Mouse (Mus musculus): ENCODE results near the gene Slc18a3. TPM values are rescaled to one million over a fixed set of nuclear protein-coding genes. Genes with fewer than 3 reads are reported as not detected.

Gene Slc18a3
- polyA plus RNA-seq, 1 experiment from 2014 or later = 0.79 TPM

DNA sequence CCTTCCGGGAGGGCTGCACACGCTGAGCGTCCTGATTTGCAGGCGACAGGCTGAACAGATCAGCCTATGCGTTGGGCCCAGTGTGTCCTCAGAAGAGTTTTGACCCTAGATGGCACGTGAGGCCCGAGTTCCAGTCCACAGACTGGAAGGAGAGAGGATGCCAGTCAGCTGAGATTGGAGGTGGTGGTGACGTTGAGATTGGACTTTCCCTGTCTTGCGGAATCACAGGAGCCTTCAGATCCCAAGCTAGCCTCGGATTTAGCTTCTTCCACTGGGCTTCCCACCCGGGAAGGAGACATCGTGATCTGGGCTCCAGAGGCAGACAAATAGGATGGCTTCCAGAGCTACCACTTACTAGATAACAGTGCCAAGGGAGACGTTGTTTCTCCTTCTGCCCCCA, 1.2 kb upstream of the Slc18a3 start, which contains the start of gene Chat:
Gene Chat, minus strand, starts transcription at position 101 of the 400 bp plus-strand sequence.
- H3K27me3 ChIP-seq (ENCODE audit: control insufficient read depth, insufficient read depth, low read length) = peaks cover 71% of the 10 kb centered on the region
- 14% methylated on average over 13 of the region's 13 CpGs for WGBS
- peak within 1 kb of the TSS; percentile 53 for H3K4me2 ChIP-seq (ENCODE audit: low read depth, low read length)
- no peak for ATAC-seq (replicated peaks; ENCODE audit: extremely low read depth, insufficient read depth, low FRiP score)
- peak within 1 kb of the TSS; percentile 33 for H3K4me3 ChIP-seq (ENCODE audit: low read length)
- H3K4me1 ChIP-seq (ENCODE audit: control insufficient read depth, insufficient read depth, low read length) = peaks cover 4% of the 10 kb centered on the region; the same call in 1 of the 2 replicates
- H3K9ac ChIP-seq (ENCODE audit: low read length) = no peak within 1 kb of the TSS
- no peaks in the 10 kb centered on the region for H3K36me3 ChIP-seq (ENCODE audit: control insufficient read depth, insufficient read depth)
- H3K27ac ChIP-seq (ENCODE audit: low read length) = no peak within 1 kb of the TSS
- no peaks in the 10 kb centered on the region for H3K9me3 ChIP-seq (replicated peaks; ENCODE audit: control insufficient read depth, low read length)

- Histone ChIP-seq H3K9me3 (replicated peaks; ENCODE audit: control insufficient read depth, low read length) (no peaks in the 10 kb centered on the region), H3K27ac (ENCODE audit: low read length) (no peak overlapping the region), H3K4me1 (ENCODE audit: control insufficient read depth, insufficient read depth, low read length) (peaks cover 4% of the 10 kb centered on the region; the same call in 1 of the 2 replicates), H3K9ac (ENCODE audit: low read length) (no peak overlapping the region), H3K4me3 (ENCODE audit: low read length) (no peak overlapping the region; the same call in 1 of the 2 replicates), H3K4me2 (ENCODE audit: low read depth, low read length) (no peak overlapping the region), H3K27me3 (ENCODE audit: control insufficient read depth, insufficient read depth, low read length) (peaks cover 75% of the 10 kb centered on the region), H3K36me3 (ENCODE audit: control insufficient read depth, insufficient read depth) (no peaks in the 10 kb centered on the region)
- WGBS = 2% methylated on average over 7 of the region's 11 CpGs
- no peak for ATAC-seq (replicated peaks; ENCODE audit: extremely low read depth, insufficient read depth, low FRiP score)
Observed at GRCm38 (mm10) chr14:32465506-32465870, 838 bp upstream of the Slc18a3 start.

GRCm38 (mm10) chr14:32463211-32464040, 1.2 kb downstream of the Slc18a3 start:
- no peaks in the 10 kb centered on the region for H3K9me3 ChIP-seq (replicated peaks; ENCODE audit: control insufficient read depth, low read length)
- no peaks in the 10 kb centered on the region for H3K36me3 ChIP-seq (ENCODE audit: control insufficient read depth, insufficient read depth)
- H3K4me2 ChIP-seq (ENCODE audit: low read depth, low read length) = no peak overlapping the region
- WGBS = 5% methylated on average over 74 of the region's 74 CpGs
- H3K27ac ChIP-seq (ENCODE audit: low read length) = no peak overlapping the region
- no peak for ATAC-seq (replicated peaks; ENCODE audit: extremely low read depth, insufficient read depth, low FRiP score)
- H3K9ac ChIP-seq (ENCODE audit: low read length) = no peak overlapping the region
- peaks cover 4% of the 10 kb centered on the region; the same call in 1 of the 2 replicates for H3K4me1 ChIP-seq (ENCODE audit: control insufficient read depth, insufficient read depth, low read length)
- H3K27me3 ChIP-seq (ENCODE audit: control insufficient read depth, insufficient read depth, low read length) = peaks cover 94% of the 10 kb centered on the region
- no peak overlapping the region for H3K4me3 ChIP-seq (ENCODE audit: low read length)

DNA sequence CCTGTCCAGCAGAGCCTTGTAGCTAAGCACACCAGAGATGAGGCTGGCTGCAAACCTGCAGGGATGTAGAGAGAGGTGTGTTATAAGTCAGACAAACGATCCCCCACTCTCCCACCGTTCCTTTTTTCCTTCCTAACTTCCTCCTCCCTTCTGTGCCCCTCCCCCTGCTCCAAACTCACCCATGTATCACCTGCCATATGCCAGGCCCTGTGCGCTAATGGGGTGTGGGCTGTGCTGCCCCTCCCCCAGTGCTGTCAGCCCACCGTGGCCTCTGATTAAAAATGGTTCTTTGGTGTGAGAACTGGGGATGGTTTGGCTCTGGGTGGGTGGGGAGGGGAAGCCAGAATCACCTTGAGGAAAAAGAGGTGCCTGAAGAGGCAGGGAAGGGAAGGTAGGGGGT, 12.1 kb downstream of the Slc18a3 start:
- no peak overlapping the region for H3K4me2 ChIP-seq (ENCODE audit: low read depth, low read length)
- 12% methylated on average over 4 of the region's 4 CpGs for WGBS
- no peak overlapping the region for H3K4me3 ChIP-seq (ENCODE audit: low read length)
- H3K4me1 ChIP-seq (ENCODE audit: control insufficient read depth, insufficient read depth, low read length) = no peaks in the 10 kb centered on the region
- peaks cover 20% of the 10 kb centered on the region for H3K27me3 ChIP-seq (ENCODE audit: control insufficient read depth, insufficient read depth, low read length)
- no peaks in the 10 kb centered on the region for H3K9me3 ChIP-seq (replicated peaks; ENCODE audit: control insufficient read depth, low read length)
- no peak for ATAC-seq (replicated peaks; ENCODE audit: extremely low read depth, insufficient read depth, low FRiP score)
- H3K27ac ChIP-seq (ENCODE audit: low read length) = no peak overlapping the region
- no peaks in the 10 kb centered on the region for H3K36me3 ChIP-seq (ENCODE audit: control insufficient read depth, insufficient read depth)
- H3K9ac ChIP-seq (ENCODE audit: low read length) = no peak overlapping the region

- H3K27me3 ChIP-seq (ENCODE audit: control insufficient read depth, insufficient read depth, low read length) = peaks cover 5% of the 10 kb centered on the region; the same call in 1 of the 2 replicates
- H3K9ac ChIP-seq (ENCODE audit: low read length) = no peak overlapping the region
- H3K9me3 ChIP-seq (replicated peaks; ENCODE audit: control insufficient read depth, low read length) = no peaks in the 10 kb centered on the region
- H3K4me1 ChIP-seq (ENCODE audit: control insufficient read depth, insufficient read depth, low read length) = no peaks in the 10 kb centered on the region
- no peak for ATAC-seq (replicated peaks; ENCODE audit: extremely low read depth, insufficient read depth, low FRiP score)
- 74% methylated on average over 6 of the region's 6 CpGs for WGBS
- no peak overlapping the region for H3K4me3 ChIP-seq (ENCODE audit: low read length)
- no peak overlapping the region for H3K27ac ChIP-seq (ENCODE audit: low read length)
- no peaks in the 10 kb centered on the region for H3K36me3 ChIP-seq (ENCODE audit: control insufficient read depth, insufficient read depth)
- no peak overlapping the region for H3K4me2 ChIP-seq (ENCODE audit: low read depth, low read length)
Observed at GRCm38 (mm10) chr14:32446989-32447388, 17.7 kb downstream of the Slc18a3 start.

DNA sequence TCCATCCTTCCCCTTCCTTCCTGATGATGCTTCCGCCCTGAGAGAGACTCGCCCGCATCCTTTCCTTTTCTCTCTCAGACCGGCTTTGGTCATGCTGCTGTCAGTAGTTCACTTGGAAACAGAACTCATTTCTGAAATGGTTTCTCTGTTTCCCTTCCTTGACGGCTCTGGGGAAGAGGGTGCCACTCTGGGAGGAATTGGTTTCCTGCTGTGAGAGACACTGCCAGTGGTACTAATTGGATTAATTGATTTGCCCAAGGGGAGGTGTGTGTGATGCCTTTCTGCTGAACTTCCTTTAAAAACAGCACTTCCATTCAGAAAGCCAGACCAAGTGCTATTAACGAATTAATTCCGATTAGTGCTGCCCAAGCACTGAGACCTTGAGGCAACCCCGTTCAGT, 21.2 kb downstream of the Slc18a3 start:
- Histone ChIP-seq H3K4me2 (ENCODE audit: low read depth, low read length) (no peak overlapping the region), H3K9ac (ENCODE audit: low read length) (no peak overlapping the region), H3K36me3 (ENCODE audit: control insufficient read depth, insufficient read depth) (no peaks in the 10 kb centered on the region), H3K27ac (ENCODE audit: low read length) (no peak overlapping the region), H3K4me3 (ENCODE audit: low read length) (no peak overlapping the region), H3K4me1 (ENCODE audit: control insufficient read depth, insufficient read depth, low read length) (no peaks in the 10 kb centered on the region), H3K27me3 (ENCODE audit: control insufficient read depth, insufficient read depth, low read length) (peaks cover 3% of the 10 kb centered on the region), H3K9me3 (replicated peaks; ENCODE audit: control insufficient read depth, low read length) (no peaks in the 10 kb centered on the region)
- no peak for ATAC-seq (replicated peaks; ENCODE audit: extremely low read depth, insufficient read depth, low FRiP score)
- 29% methylated on average over 8 of the region's 8 CpGs for WGBS

- Histone ChIP-seq H3K36me3 (ENCODE audit: control insufficient read depth, insufficient read depth) (no peaks in the 10 kb centered on the region), H3K4me2 (ENCODE audit: low read depth, low read length) (no peak overlapping the region), H3K4me3 (ENCODE audit: low read length) (no peak overlapping the region), H3K9ac (ENCODE audit: low read length) (no peak overlapping the region), H3K27me3 (ENCODE audit: control insufficient read depth, insufficient read depth, low read length) (peaks cover 3% of the 10 kb centered on the region; the same call in 1 of the 2 replicates), H3K27ac (ENCODE audit: low read length) (no peak overlapping the region), H3K4me1 (ENCODE audit: control insufficient read depth, insufficient read depth, low read length) (no peaks in the 10 kb centered on the region), H3K9me3 (replicated peaks; ENCODE audit: control insufficient read depth, low read length) (no peaks in the 10 kb centered on the region)
- WGBS = 29% methylated on average over 3 of the region's 3 CpGs
- no peak for ATAC-seq (replicated peaks; ENCODE audit: extremely low read depth, insufficient read depth, low FRiP score)
Observed at GRCm38 (mm10) chr14:32439744-32440143, 24.9 kb downstream of the Slc18a3 start.

- Histone ChIP-seq H3K4me1 (ENCODE audit: control insufficient read depth, insufficient read depth, low read length) (no peaks in the 10 kb centered on the region), H3K4me3 (ENCODE audit: low read length) (no peak overlapping the region), H3K36me3 (ENCODE audit: control insufficient read depth, insufficient read depth) (no peaks in the 10 kb centered on the region), H3K27me3 (ENCODE audit: control insufficient read depth, insufficient read depth, low read length) (peaks cover 3% of the 10 kb centered on the region; the same call in 1 of the 2 replicates), H3K4me2 (ENCODE audit: low read depth, low read length) (no peak overlapping the region), H3K9me3 (replicated peaks; ENCODE audit: control insufficient read depth, low read length) (no peaks in the 10 kb centered on the region), H3K27ac (ENCODE audit: low read length) (no peak overlapping the region), H3K9ac (ENCODE audit: low read length) (no peak overlapping the region)
- no peak for ATAC-seq (replicated peaks; ENCODE audit: extremely low read depth, insufficient read depth, low FRiP score)
- WGBS = 57% methylated on average over 5 of the region's 5 CpGs
Observed at GRCm38 (mm10) chr14:32439316-32439715, 25.3 kb downstream of the Slc18a3 start.

- no peak for ATAC-seq (replicated peaks; ENCODE audit: extremely low read depth, insufficient read depth, low FRiP score)
- no peaks in the 10 kb centered on the region for H3K36me3 ChIP-seq (ENCODE audit: control insufficient read depth, insufficient read depth)
- 41% methylated on average over 5 of the region's 5 CpGs for WGBS
- H3K27me3 ChIP-seq (ENCODE audit: control insufficient read depth, insufficient read depth, low read length) = peaks cover 3% of the 10 kb centered on the region; the same call in 1 of the 2 replicates
- no peak overlapping the region for H3K9ac ChIP-seq (ENCODE audit: low read length)
- H3K9me3 ChIP-seq (replicated peaks; ENCODE audit: control insufficient read depth, low read length) = no peaks in the 10 kb centered on the region
- no peak overlapping the region for H3K27ac ChIP-seq (ENCODE audit: low read length)
- no peak overlapping the region for H3K4me2 ChIP-seq (ENCODE audit: low read depth, low read length)
- H3K4me3 ChIP-seq (ENCODE audit: low read length) = no peak overlapping the region
- H3K4me1 ChIP-seq (ENCODE audit: control insufficient read depth, insufficient read depth, low read length) = no peaks in the 10 kb centered on the region
Observed at GRCm38 (mm10) chr14:32437352-32437793, 27.3 kb downstream of the Slc18a3 start.

Measured in heart, embryonic 16.5 days (tissue).